Mouse (Mus musculus): ENCODE data around the gene Cdkn1c. TPM values are rescaled to one million over a fixed set of nuclear protein-coding genes. Genes with fewer than 3 reads are reported as not detected.

Cdkn1c gene
- total and polyA plus RNA-seq, 3 experiments = 10.0 to 11.9 TPM; not detected in 1

GRCm38 (mm10) chr7:143466099-143466677 lies 5.3 kb upstream of the Cdkn1c start (continued):
- no peak; the same call in 1 of the 2 replicates for TF ChIP-seq KAT2A (conservative IDR thresholded peaks at IDR 0.05; ENCODE audit: low read depth, low read length)
- TF ChIP-seq GABPA (IDR thresholded peaks at IDR 0.05; ENCODE audit: low read depth, low read length) = no peak
- peak; percentile 48 for TF ChIP-seq SIN3A (IDR thresholded peaks at IDR 0.05; ENCODE audit: low read length)
- peak; percentile 59 for TF ChIP-seq MXI1 (IDR thresholded peaks at IDR 0.05; ENCODE audit: low read depth, low read length)
- no peak for TF ChIP-seq ZMIZ1 (IDR thresholded peaks at IDR 0.05; ENCODE audit: low read depth, low read length)
- TF ChIP-seq CHD2 (IDR thresholded peaks at IDR 0.05; ENCODE audit: low read length) = no peak
- no peak; the same call in 1 of the 2 replicates for TF ChIP-seq MAX (IDR thresholded peaks at IDR 0.05; ENCODE audit: low read length)
- peak; percentile 87 for TF ChIP-seq RAD21 (IDR thresholded peaks at IDR 0.05; ENCODE audit: low read depth, low read length)
- no peak for TF ChIP-seq ETS1 (IDR thresholded peaks at IDR 0.05; ENCODE audit: low read depth, low read length)
- no peak for TF ChIP-seq MAFK (IDR thresholded peaks at IDR 0.05; ENCODE audit: borderline replicate concordance, low read depth, low read length)
- peak; percentile 92 for TF ChIP-seq SMC3 (IDR thresholded peaks at IDR 0.05; ENCODE audit: low read depth, low read length)
- no peak; the same call in 1 of the 2 replicates for TF ChIP-seq BHLHE40 (IDR thresholded peaks at IDR 0.05; ENCODE audit: borderline replicate concordance, low read depth, low read length)
- TF ChIP-seq ZNF384 (IDR thresholded peaks at IDR 0.05; ENCODE audit: low read depth, low read length) = 0 out of 2 replicates have a peak, but pooled peaks have one; percentile 10

GRCm38 (mm10) chr7:143464811-143465560 lies 4.1 kb upstream of the Cdkn1c start:
- Histone ChIP-seq H3K36me3 (ENCODE audit: control insufficient read depth in 1 of 2, insufficient read depth in 2 of 2, low read length in 2 of 2) (peaks cover 0 to 16% of the 10 kb centered on the region in 2 experiments; a peak in 2 of 4 replicates), H3K79me2 (ENCODE audit: control insufficient read depth, insufficient read depth, low read length, poor library complexity) (peaks cover 8% of the 10 kb centered on the region; the same call in 1 of the 2 replicates), H3K4me1 (ENCODE audit: control insufficient read depth in 1 of 2, insufficient read depth in 2 of 2, low read length in 2 of 2) (peaks cover 3 to 30% of the 10 kb centered on the region in 2 experiments), H3K27ac (ENCODE audit: control insufficient read depth, low read depth, low read length) (peak overlapping the region; percentile 81), H3K9me3 (replicated peaks; ENCODE audit: insufficient read depth, low read length) (no peaks in the 10 kb centered on the region), H3K27me3 (ENCODE audit: control insufficient read depth in 1 of 2, insufficient read depth in 2 of 2, low read length in 2 of 2) (no peaks in the 10 kb centered on the region), H3K4me3 (ENCODE audit: control insufficient read depth in 1 of 2, insufficient read depth in 1 of 2, low read depth in 2 of 2, low read length in 2 of 2) (peak overlapping the region; percentile 66 to 77), H3K9ac (ENCODE audit: control insufficient read depth, low read depth, low read length, poor library complexity, severe bottlenecking) (peak overlapping the region; percentile 89)
- DNase-seq (ENCODE audit: low read depth, low spot score) = peak; percentile 89
- TF ChIP-seq MAX (IDR thresholded peaks at IDR 0.05; ENCODE audit: low read length) = peak; percentile 91
- TF ChIP-seq POLR2AphosphoS2 (IDR thresholded peaks at IDR 0.05; ENCODE audit: low read length) = no peak
- TF ChIP-seq RCOR1 (IDR thresholded peaks at IDR 0.05; ENCODE audit: low read depth, low read length) = no peak
- no peak for TF ChIP-seq NRF1 (IDR thresholded peaks at IDR 0.05; ENCODE audit: insufficient read depth, low read depth, low read length, poor library complexity, severe bottlenecking)
- TF ChIP-seq TCF12 (IDR thresholded peaks at IDR 0.05; ENCODE audit: low read depth, low read length) = no peak
- TF ChIP-seq ZMIZ1 (IDR thresholded peaks at IDR 0.05; ENCODE audit: low read depth, low read length) = no peak
- peak; percentile 60 to 73; a peak in 2 of 4 replicates for TF ChIP-seq POLR2A (IDR thresholded peaks at IDR 0.05; ENCODE audit: control insufficient read depth in 1 of 2, insufficient read depth in 1 of 2, low read depth in 1 of 2, low read length in 2 of 2, poor library complexity in 1 of 2)
- peak; percentile 68 for TF ChIP-seq MAZ (IDR thresholded peaks at IDR 0.05; ENCODE audit: low read depth, low read length)
- TF ChIP-seq TBP (IDR thresholded peaks at IDR 0.05; ENCODE audit: low read depth, low read length) = no peak; the same call in 1 of the 2 replicates
- TF ChIP-seq SMC3 (IDR thresholded peaks at IDR 0.05; ENCODE audit: low read depth, low read length) = peak; percentile 9; the same call in 1 of the 2 replicates
- peak; percentile 82; the same call in 1 of the 2 replicates for TF ChIP-seq E2F4 (IDR thresholded peaks at IDR 0.05; ENCODE audit: borderline replicate concordance, low read depth, low read length)
- TF ChIP-seq CTCF (IDR thresholded peaks at IDR 0.05 in 2 of 3, conservative IDR thresholded peaks at IDR 0.05 in 1 of 3; ENCODE audit: control insufficient read depth in 1 of 3, insufficient read depth in 1 of 3, low read depth in 2 of 3, low read length in 3 of 3, poor library complexity in 1 of 3, severe bottlenecking in 1 of 3) = no peak
- peak; percentile 58 for TF ChIP-seq NELFE (IDR thresholded peaks at IDR 0.05; ENCODE audit: low read depth, low read length)
- TF ChIP-seq RAD21 (IDR thresholded peaks at IDR 0.05; ENCODE audit: low read depth, low read length) = no peak
- TF ChIP-seq TAL1 (IDR thresholded peaks at IDR 0.05; ENCODE audit: low read length) = no peak
- peak; percentile 98 for TF ChIP-seq BHLHE40 (IDR thresholded peaks at IDR 0.05; ENCODE audit: borderline replicate concordance, low read depth, low read length)
- TF ChIP-seq ZC3H11A (IDR thresholded peaks at IDR 0.05; ENCODE audit: low read depth, low read length) = no peak
- no peak for TF ChIP-seq MAFK (IDR thresholded peaks at IDR 0.05; ENCODE audit: borderline replicate concordance, low read depth, low read length)
- no peak; the same call in 1 of the 2 replicates for TF ChIP-seq SIN3A (IDR thresholded peaks at IDR 0.05; ENCODE audit: low read length)
- TF ChIP-seq USF1 (IDR thresholded peaks at IDR 0.05; ENCODE audit: low read depth, low read length) = peak; percentile 57; the same call in 1 of the 2 replicates
- TF ChIP-seq MYB (IDR thresholded peaks at IDR 0.05; ENCODE audit: low read depth, low read length) = no peak
- TF ChIP-seq POLR2AphosphoS5 (IDR thresholded peaks at IDR 0.05; ENCODE audit: borderline replicate concordance, low read depth, low read length) = no peak
- TF ChIP-seq CHD1 (IDR thresholded peaks at IDR 0.05; ENCODE audit: low read depth, low read length) = no peak
- 0 out of 2 replicates have a peak, but pooled peaks have one; percentile 46 for TF ChIP-seq UBTF (IDR thresholded peaks at IDR 0.05; ENCODE audit: borderline replicate concordance, insufficient read depth, low read depth, low read length)
- TF ChIP-seq MXI1 (IDR thresholded peaks at IDR 0.05; ENCODE audit: low read depth, low read length) = peak; percentile 92; the same call in 1 of the 2 replicates
- peak; percentile 88 for TF ChIP-seq MYC (IDR thresholded peaks at IDR 0.05; ENCODE audit: low read depth, low read length)
- TF ChIP-seq ETS1 (IDR thresholded peaks at IDR 0.05; ENCODE audit: low read depth, low read length) = peak; percentile 5; the same call in 1 of the 2 replicates

Measured in MEL (cell line).